Mouse (Mus musculus) thymus, adult 2 months (tissue): ENCODE measurements around the gene Rin1.

Experiments
- CTCF ChIP-seq: fragments of 200-500 bp; IDR thresholded peaks from 2 replicates; pipeline ENCODE4 v1.5.1; 2012; ENCODE audit warnings: mild to moderate bottlenecking, control low read depth, low read length, moderate library complexity, borderline replicate concordance; ENCODE audit not compliant: control insufficient read depth, poor library complexity, insufficient read depth; ENCODE audit errors: extremely low read depth
- POLR2A ChIP-seq: fragments of 200-500 bp; IDR thresholded peaks from 2 replicates; pipeline ENCODE4 v1.6.1; 2012; ENCODE audit warnings: mild to moderate bottlenecking, low read length, control low read depth, moderate library complexity; ENCODE audit not compliant: control insufficient read depth, poor library complexity, insufficient read depth; ENCODE audit errors: extremely low read depth

GRCm38 (mm10) chr19:5065104-5065503 lies 14.8 kb downstream of the Rin1 start:
- no peak for TF ChIP-seq POLR2A
- TF ChIP-seq CTCF = no peak
